Mouse (Mus musculus): ENCODE measurements around the gene Dlg2. TPM values are rescaled to one million over a fixed set of nuclear protein-coding genes. Genes with fewer than 3 reads are reported as not detected.

The Dlg2 gene
- polyA plus RNA-seq, 1 experiment from 2014 or later: 1.4 TPM

GRCm38 (mm10) chr7:92356542-92356941 is 1880.1 kb downstream of the Dlg2 start:
- no peaks in the 10 kb centered on the region for H3K36me3 ChIP-seq
- no peak overlapping the region for H3K4me3 ChIP-seq (replicated peaks)
- no peak for ATAC-seq (replicated peaks; ENCODE audit: low FRiP score)
- no peak overlapping the region for H3K27ac ChIP-seq
- H3K9ac ChIP-seq: no peak overlapping the region
- H3K27me3 ChIP-seq: no peaks in the 10 kb centered on the region
- 82% methylated on average over 3 of the region's 3 CpGs for whole genome bisulfite sequencing
- no peaks in the 10 kb centered on the region for H3K4me1 ChIP-seq
- H3K4me2 ChIP-seq: no peak overlapping the region
- no peaks in the 10 kb centered on the region for H3K9me3 ChIP-seq (replicated peaks)

GRCm38 (mm10) chr7:92363386-92363785 is 1886.9 kb downstream of the Dlg2 start:
- Histone ChIP-seq H3K4me1 (no peaks in the 10 kb centered on the region), H3K4me3 (replicated peaks) (no peak overlapping the region), H3K27me3 (no peaks in the 10 kb centered on the region), H3K9ac (no peak overlapping the region), H3K27ac (no peak overlapping the region), H3K9me3 (replicated peaks) (no peaks in the 10 kb centered on the region), H3K36me3 (no peaks in the 10 kb centered on the region), H3K4me2 (no peak overlapping the region)
- WGBS: 55% methylated on average over 3 of the region's 3 CpGs
- no peak for ATAC-seq (replicated peaks; ENCODE audit: low FRiP score)

DNA sequence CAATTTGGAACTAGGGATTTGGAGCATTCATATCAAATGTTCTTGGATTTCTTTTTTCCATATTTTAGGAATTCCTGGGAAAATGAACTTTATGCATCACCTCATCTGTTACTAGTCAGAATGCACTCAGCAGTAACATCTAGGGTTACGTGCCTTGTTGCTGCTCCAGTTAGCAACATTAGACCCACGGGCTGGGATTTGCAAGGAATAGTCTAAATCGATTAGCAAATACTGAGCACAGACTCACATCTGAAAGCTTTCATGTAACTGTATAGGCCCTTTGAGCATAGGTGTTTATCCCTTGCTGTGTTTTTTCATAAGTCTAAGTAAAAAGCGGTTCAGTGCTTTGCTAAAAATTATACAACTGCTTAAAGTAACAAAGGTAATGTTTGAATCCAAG is 1887.3 kb downstream of the Dlg2 start:
- 77% methylated on average over 4 of the region's 4 CpGs for WGBS
- no peak overlapping the region for H3K4me2 ChIP-seq
- no peaks in the 10 kb centered on the region for H3K9me3 ChIP-seq (replicated peaks)
- no peak overlapping the region for H3K9ac ChIP-seq
- no peaks in the 10 kb centered on the region for H3K4me1 ChIP-seq
- H3K4me3 ChIP-seq (replicated peaks): no peak overlapping the region
- no peak overlapping the region for H3K27ac ChIP-seq
- no peaks in the 10 kb centered on the region for H3K36me3 ChIP-seq
- ATAC-seq (replicated peaks; ENCODE audit: low FRiP score): no peak
- H3K27me3 ChIP-seq: no peaks in the 10 kb centered on the region

GRCm38 (mm10) chr7:92367111-92367510 is 1890.6 kb downstream of the Dlg2 start:
- WGBS: 86% methylated on average over 1 of the region's 1 CpGs
- ATAC-seq (replicated peaks; ENCODE audit: low FRiP score): no peak
- H3K27me3 ChIP-seq: no peaks in the 10 kb centered on the region
- H3K4me2 ChIP-seq: no peak overlapping the region
- no peak overlapping the region for H3K27ac ChIP-seq
- no peak overlapping the region for H3K4me3 ChIP-seq (replicated peaks)
- no peaks in the 10 kb centered on the region for H3K36me3 ChIP-seq
- H3K9ac ChIP-seq: no peak overlapping the region
- H3K9me3 ChIP-seq (replicated peaks): no peaks in the 10 kb centered on the region
- H3K4me1 ChIP-seq: no peaks in the 10 kb centered on the region

GRCm38 (mm10) chr7:92370521-92370920 is 1894.0 kb downstream of the Dlg2 start:
- Histone ChIP-seq H3K36me3 (no peaks in the 10 kb centered on the region), H3K9me3 (replicated peaks) (no peaks in the 10 kb centered on the region), H3K27ac (no peak overlapping the region), H3K9ac (no peak overlapping the region), H3K4me1 (no peaks in the 10 kb centered on the region), H3K27me3 (no peaks in the 10 kb centered on the region), H3K4me3 (replicated peaks) (no peak overlapping the region), H3K4me2 (no peak overlapping the region)
- ATAC-seq (replicated peaks; ENCODE audit: low FRiP score): no peak

GRCm38 (mm10) chr7:92371638-92372037 is 1895.2 kb downstream of the Dlg2 start:
- Histone ChIP-seq H3K4me1 (no peaks in the 10 kb centered on the region), H3K36me3 (no peaks in the 10 kb centered on the region), H3K9me3 (replicated peaks) (no peaks in the 10 kb centered on the region), H3K4me3 (replicated peaks) (no peak overlapping the region), H3K9ac (no peak overlapping the region), H3K27ac (no peak overlapping the region), H3K27me3 (no peaks in the 10 kb centered on the region), H3K4me2 (no peak overlapping the region)
- ATAC-seq (replicated peaks; ENCODE audit: low FRiP score): no peak
- WGBS: 62% methylated on average over 4 of the region's 4 CpGs

DNA sequence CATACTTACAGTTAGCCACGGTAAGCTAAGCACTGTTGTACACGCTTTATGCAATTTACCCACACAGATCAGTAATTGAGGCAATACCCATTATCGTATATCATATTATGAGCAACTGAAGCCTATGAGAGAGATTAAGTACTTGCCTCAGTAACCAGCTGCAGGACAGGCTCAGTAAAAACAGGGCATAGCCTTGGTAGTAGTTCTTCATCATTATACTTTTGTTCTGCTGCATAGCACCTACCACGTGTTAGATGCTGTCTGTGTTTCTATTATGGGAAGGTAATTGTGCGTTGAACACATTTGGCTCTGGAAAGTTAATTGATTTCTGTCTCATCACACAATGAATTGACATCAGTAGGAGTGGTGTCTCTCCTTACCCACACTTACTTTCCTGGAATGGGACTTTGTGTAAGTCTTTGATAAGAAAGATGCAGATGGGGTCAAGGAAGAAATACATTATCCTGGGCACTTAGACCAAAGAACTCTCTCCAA is 1897.4 kb downstream of the Dlg2 start:
- no peak for ATAC-seq (replicated peaks; ENCODE audit: low FRiP score)
- Histone ChIP-seq H3K4me3 (replicated peaks) (no peak overlapping the region), H3K36me3 (no peaks in the 10 kb centered on the region), H3K9ac (no peak overlapping the region), H3K4me1 (no peaks in the 10 kb centered on the region), H3K27me3 (no peaks in the 10 kb centered on the region), H3K9me3 (replicated peaks) (no peaks in the 10 kb centered on the region), H3K27ac (no peak overlapping the region), H3K4me2 (no peak overlapping the region)
- 88% methylated on average over 5 of the region's 5 CpGs for WGBS

DNA sequence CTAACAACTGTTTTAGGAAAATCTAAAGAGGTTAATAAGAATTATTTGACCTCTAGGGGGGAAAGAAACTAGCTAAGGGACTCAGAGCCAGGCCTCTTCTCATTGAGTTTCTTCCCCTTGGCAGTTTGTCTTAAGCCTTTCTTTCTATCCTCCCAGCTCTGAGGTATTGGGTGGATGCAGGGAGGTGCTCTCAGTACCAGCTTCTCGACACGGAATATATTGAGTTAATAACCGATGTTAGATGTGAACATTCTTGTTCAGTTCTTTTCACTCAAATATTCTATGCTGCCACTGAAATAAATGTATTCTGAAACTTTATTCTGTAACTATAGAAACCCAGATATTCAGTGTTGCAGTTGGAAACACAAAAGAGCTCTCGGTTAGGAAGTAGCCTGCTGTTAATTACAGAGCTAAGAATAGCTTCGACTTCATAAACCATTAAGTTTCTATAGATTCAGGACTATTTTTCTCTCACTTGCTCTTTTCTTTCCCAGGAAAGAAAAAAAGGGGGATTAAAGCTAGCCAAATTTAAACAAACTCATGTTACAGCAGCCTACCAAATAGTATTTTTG is 1907.5 kb downstream of the Dlg2 start:
- H3K36me3 ChIP-seq: no peaks in the 10 kb centered on the region
- H3K4me3 ChIP-seq (replicated peaks): no peak overlapping the region
- 77% methylated on average over 5 of the region's 5 CpGs for WGBS
- H3K9ac ChIP-seq: no peak overlapping the region
- no peak overlapping the region for H3K4me2 ChIP-seq
- H3K27ac ChIP-seq: no peak overlapping the region
- H3K27me3 ChIP-seq: no peaks in the 10 kb centered on the region
- H3K9me3 ChIP-seq (replicated peaks): no peaks in the 10 kb centered on the region
- no peaks in the 10 kb centered on the region for H3K4me1 ChIP-seq
- ATAC-seq (replicated peaks; ENCODE audit: low FRiP score): no peak

DNA sequence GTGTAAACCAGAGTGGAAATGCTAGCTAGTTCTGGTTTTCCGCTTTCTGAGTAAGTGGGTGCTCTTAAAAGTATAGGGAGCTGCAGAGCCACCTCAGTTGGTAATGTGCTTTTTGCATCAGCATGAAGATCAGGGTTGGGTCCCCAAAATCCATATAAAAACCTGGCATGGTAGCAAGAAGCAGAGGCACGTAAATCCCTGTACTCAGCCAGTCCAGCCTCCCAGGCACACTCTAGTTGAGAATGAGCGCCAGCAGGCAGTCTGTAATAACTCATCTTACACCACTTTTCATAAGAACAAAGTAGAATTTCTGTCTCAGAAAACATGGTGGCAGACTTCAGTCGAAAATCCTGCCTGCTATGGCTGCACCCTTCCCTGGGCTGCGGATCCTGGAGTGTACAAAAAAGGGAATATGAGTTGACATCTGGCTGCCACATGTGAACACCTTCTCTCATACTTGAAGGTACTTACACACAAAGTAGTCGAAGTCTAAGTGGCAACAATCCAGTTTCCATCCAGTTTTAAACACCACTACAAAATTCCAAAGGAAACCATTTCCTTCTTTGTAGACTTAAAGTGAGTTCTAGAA is 1915.7 kb downstream of the Dlg2 start:
- H3K9ac ChIP-seq: no peak overlapping the region
- H3K27me3 ChIP-seq: no peaks in the 10 kb centered on the region
- 0 out of 2 replicates have a peak, but pooled peaks cover 3% of the 10 kb centered on the region for H3K4me1 ChIP-seq
- no peak overlapping the region for H3K4me3 ChIP-seq (replicated peaks)
- no peak for ATAC-seq (replicated peaks; ENCODE audit: low FRiP score)
- H3K27ac ChIP-seq: no peak overlapping the region
- H3K9me3 ChIP-seq (replicated peaks): no peaks in the 10 kb centered on the region
- H3K36me3 ChIP-seq: no peaks in the 10 kb centered on the region
- no peak overlapping the region for H3K4me2 ChIP-seq
- WGBS: 82% methylated on average over 6 of the region's 6 CpGs

- ATAC-seq (replicated peaks; ENCODE audit: low FRiP score): no peak
- H3K4me3 ChIP-seq (replicated peaks): no peak overlapping the region
- H3K36me3 ChIP-seq: no peaks in the 10 kb centered on the region
- WGBS: 83% methylated on average over 1 of the region's 1 CpGs
- H3K27ac ChIP-seq: no peak overlapping the region
- H3K9me3 ChIP-seq (replicated peaks): no peaks in the 10 kb centered on the region
- H3K9ac ChIP-seq: no peak overlapping the region
- no peaks in the 10 kb centered on the region for H3K27me3 ChIP-seq
- H3K4me2 ChIP-seq: no peak overlapping the region
- 0 out of 2 replicates have a peak, but pooled peaks cover 3% of the 10 kb centered on the region for H3K4me1 ChIP-seq
Measured at GRCm38 (mm10) chr7:92396783-92397182, 1920.3 kb downstream of the Dlg2 start.

GRCm38 (mm10) chr7:92398841-92399240 is 1922.4 kb downstream of the Dlg2 start:
- no peak for ATAC-seq (replicated peaks; ENCODE audit: low FRiP score)
- Histone ChIP-seq H3K36me3 (no peaks in the 10 kb centered on the region), H3K4me1 (no peaks in the 10 kb centered on the region), H3K27ac (no peak overlapping the region), H3K9ac (no peak overlapping the region), H3K4me3 (replicated peaks) (no peak overlapping the region), H3K4me2 (no peak overlapping the region), H3K27me3 (no peaks in the 10 kb centered on the region), H3K9me3 (replicated peaks) (no peaks in the 10 kb centered on the region)
- WGBS: 78% methylated on average over 1 of the region's 1 CpGs

GRCm38 (mm10) chr7:92400551-92400950 is 1924.1 kb downstream of the Dlg2 start:
- Histone ChIP-seq H3K36me3 (no peaks in the 10 kb centered on the region), H3K4me1 (no peaks in the 10 kb centered on the region), H3K27ac (no peak overlapping the region), H3K9ac (no peak overlapping the region), H3K27me3 (no peaks in the 10 kb centered on the region), H3K4me2 (no peak overlapping the region), H3K9me3 (replicated peaks) (no peaks in the 10 kb centered on the region), H3K4me3 (replicated peaks) (no peak overlapping the region)
- WGBS: 52% methylated on average over 1 of the region's 1 CpGs
- no peak for ATAC-seq (replicated peaks; ENCODE audit: low FRiP score)

All from kidney, embryonic 15.5 days (tissue).